Mouse (Mus musculus): ENCODE measurements around the gene Lipc. TPM values are rescaled to one million over a fixed set of nuclear protein-coding genes. Genes with fewer than 3 reads are reported as not detected.

Lipc gene
- polyA plus RNA-seq, 1 experiment: not detected

- Histone ChIP-seq H3K27me3 (replicated peaks) (no peaks in the 10 kb centered on the region), H3K9me3 (no peaks in the 10 kb centered on the region), H3K36me3 (replicated peaks; ENCODE audit: low read length) (peaks cover 3% of the 10 kb centered on the region), H3K4me1 (peaks cover 72% of the 10 kb centered on the region), H3K4me3 (replicated peaks) (no peak overlapping the region)
- no peak for TF ChIP-seq GATA1 (IDR thresholded peaks at IDR 0.05; ENCODE audit: borderline replicate concordance, low read length)
- TF ChIP-seq FLI1 (IDR thresholded peaks at IDR 0.05; ENCODE audit: low read length): no peak
Measured at GRCm38 (mm10) chr9:70921132-70921531, 30.9 kb downstream of the Lipc start.

- Histone ChIP-seq H3K4me1 (peaks cover 70% of the 10 kb centered on the region), H3K4me3 (replicated peaks) (no peak overlapping the region), H3K36me3 (replicated peaks; ENCODE audit: low read length) (no peaks in the 10 kb centered on the region), H3K9me3 (no peaks in the 10 kb centered on the region), H3K27me3 (replicated peaks) (no peaks in the 10 kb centered on the region)
- TF ChIP-seq FLI1 (IDR thresholded peaks at IDR 0.05; ENCODE audit: low read length): no peak
- TF ChIP-seq GATA1 (IDR thresholded peaks at IDR 0.05; ENCODE audit: borderline replicate concordance, low read length): no peak
Measured at GRCm38 (mm10) chr9:70919271-70919670, 32.8 kb downstream of the Lipc start.

GRCm38 (mm10) chr9:70916516-70916915 is 35.5 kb downstream of the Lipc start:
- Histone ChIP-seq H3K4me1 (peaks cover 64% of the 10 kb centered on the region), H3K27me3 (replicated peaks) (peaks cover 4% of the 10 kb centered on the region), H3K4me3 (replicated peaks) (no peak overlapping the region), H3K36me3 (replicated peaks; ENCODE audit: low read length) (no peaks in the 10 kb centered on the region), H3K9me3 (no peaks in the 10 kb centered on the region)
- TF ChIP-seq FLI1 (IDR thresholded peaks at IDR 0.05; ENCODE audit: low read length): no peak
- TF ChIP-seq GATA1 (IDR thresholded peaks at IDR 0.05; ENCODE audit: borderline replicate concordance, low read length): no peak

DNA sequence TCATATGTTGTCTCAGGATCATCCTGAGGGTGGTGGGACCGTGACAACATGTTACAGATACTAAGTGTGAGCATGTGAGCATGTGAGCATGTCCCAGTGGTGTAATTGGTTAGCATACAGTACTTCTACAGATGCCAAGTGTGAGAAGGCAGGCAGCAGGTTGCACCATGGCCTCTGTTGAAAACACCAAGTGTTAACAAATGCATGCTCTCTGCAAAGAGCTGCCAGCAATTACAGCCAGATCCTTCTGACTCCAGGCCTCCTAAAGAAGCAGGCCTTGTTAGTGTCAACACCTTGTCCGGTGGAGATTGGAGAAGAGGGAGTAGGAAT is 36.7 kb downstream of the Lipc start:
- Histone ChIP-seq H3K4me1 (peaks cover 61% of the 10 kb centered on the region), H3K9me3 (peaks cover 4% of the 10 kb centered on the region; the same call in 1 of the 2 replicates), H3K27me3 (replicated peaks) (peaks cover 11% of the 10 kb centered on the region), H3K4me3 (replicated peaks) (no peak overlapping the region), H3K36me3 (replicated peaks; ENCODE audit: low read length) (no peaks in the 10 kb centered on the region)
- TF ChIP-seq GATA1 (IDR thresholded peaks at IDR 0.05; ENCODE audit: borderline replicate concordance, low read length) (no peak), FLI1 (IDR thresholded peaks at IDR 0.05; ENCODE audit: low read length) (no peak)

- TF ChIP-seq GATA1 (IDR thresholded peaks at IDR 0.05; ENCODE audit: borderline replicate concordance, low read length) (no peak), FLI1 (IDR thresholded peaks at IDR 0.05; ENCODE audit: low read length) (no peak)
- peaks cover 59% of the 10 kb centered on the region for H3K4me1 ChIP-seq
Measured at GRCm38 (mm10) chr9:70914659-70915355, 37.2 kb downstream of the Lipc start.

DNA sequence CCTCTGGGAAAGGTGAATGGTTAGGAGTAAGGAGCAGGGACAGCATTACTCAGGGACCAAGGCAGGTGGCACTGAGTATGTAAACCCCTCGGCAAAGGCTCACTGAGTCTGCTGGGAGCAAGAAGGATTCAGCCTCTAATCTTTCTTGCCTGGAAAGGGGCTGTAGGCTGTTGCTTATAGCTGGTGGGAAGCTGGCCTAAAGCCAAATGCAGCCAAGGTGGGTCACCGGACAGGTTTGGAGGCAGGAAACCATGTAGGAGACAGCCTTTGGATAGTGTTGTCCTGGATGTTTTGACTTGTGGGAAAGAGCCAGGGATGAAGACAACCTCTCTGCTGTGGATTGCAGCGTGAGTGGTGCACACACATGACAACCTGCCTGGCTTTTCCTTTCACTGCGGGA is 40.9 kb downstream of the Lipc start:
- no peak for TF ChIP-seq GATA1 (IDR thresholded peaks at IDR 0.05; ENCODE audit: borderline replicate concordance, low read length)
- TF ChIP-seq FLI1 (IDR thresholded peaks at IDR 0.05; ENCODE audit: low read length): no peak
- no peak overlapping the region for H3K4me3 ChIP-seq (replicated peaks)
- H3K27me3 ChIP-seq (replicated peaks): peaks cover 13% of the 10 kb centered on the region
- H3K36me3 ChIP-seq (replicated peaks; ENCODE audit: low read length): no peaks in the 10 kb centered on the region
- peaks cover 4% of the 10 kb centered on the region; the same call in 1 of the 2 replicates for H3K9me3 ChIP-seq
- H3K4me1 ChIP-seq: peaks cover 45% of the 10 kb centered on the region

More at GRCm38 (mm10) chr9:70914659-70915355, 37.2 kb downstream of the Lipc start:
- Histone ChIP-seq H3K36me3 (replicated peaks; ENCODE audit: low read length) (no peaks in the 10 kb centered on the region), H3K4me3 (replicated peaks) (no peak overlapping the region), H3K9me3 (peaks cover 4% of the 10 kb centered on the region; the same call in 1 of the 2 replicates), H3K27me3 (replicated peaks) (peaks cover 13% of the 10 kb centered on the region)

- Histone ChIP-seq H3K36me3 (replicated peaks; ENCODE audit: low read length) (no peaks in the 10 kb centered on the region), H3K4me3 (replicated peaks) (no peak overlapping the region), H3K9me3 (peaks cover 4% of the 10 kb centered on the region; the same call in 1 of the 2 replicates), H3K4me1 (peaks cover 39% of the 10 kb centered on the region), H3K27me3 (replicated peaks) (peaks cover 13% of the 10 kb centered on the region)
- TF ChIP-seq GATA1 (IDR thresholded peaks at IDR 0.05; ENCODE audit: borderline replicate concordance, low read length): no peak
- TF ChIP-seq FLI1 (IDR thresholded peaks at IDR 0.05; ENCODE audit: low read length): no peak
Measured at GRCm38 (mm10) chr9:70910351-70910750, 41.7 kb downstream of the Lipc start.

GRCm38 (mm10) chr9:70902821-70903730 is 49.0 kb downstream of the Lipc start:
- TF ChIP-seq GATA1 (IDR thresholded peaks at IDR 0.05; ENCODE audit: borderline replicate concordance, low read length) (no peak), FLI1 (IDR thresholded peaks at IDR 0.05; ENCODE audit: low read length) (no peak)
- Histone ChIP-seq H3K27me3 (replicated peaks) (no peaks in the 10 kb centered on the region), H3K9me3 (no peaks in the 10 kb centered on the region), H3K4me3 (replicated peaks) (no peak overlapping the region), H3K4me1 (peaks cover 21% of the 10 kb centered on the region), H3K36me3 (replicated peaks; ENCODE audit: low read length) (peaks cover 3% of the 10 kb centered on the region)

- Histone ChIP-seq H3K27me3 (replicated peaks) (no peaks in the 10 kb centered on the region), H3K4me1 (peaks cover 78% of the 10 kb centered on the region), H3K9me3 (no peaks in the 10 kb centered on the region), H3K4me3 (replicated peaks) (no peak overlapping the region), H3K36me3 (replicated peaks; ENCODE audit: low read length) (peaks cover 2% of the 10 kb centered on the region)
- TF ChIP-seq FLI1 (IDR thresholded peaks at IDR 0.05; ENCODE audit: low read length) (no peak), GATA1 (IDR thresholded peaks at IDR 0.05; ENCODE audit: borderline replicate concordance, low read length) (no peak)
Measured at GRCm38 (mm10) chr9:70894201-70894600, 57.8 kb downstream of the Lipc start.

- Histone ChIP-seq H3K36me3 (replicated peaks; ENCODE audit: low read length) (peaks cover 2% of the 10 kb centered on the region), H3K27me3 (replicated peaks) (no peaks in the 10 kb centered on the region), H3K9me3 (no peaks in the 10 kb centered on the region), H3K4me3 (replicated peaks) (no peak overlapping the region), H3K4me1 (peaks cover 85% of the 10 kb centered on the region)
- TF ChIP-seq FLI1 (IDR thresholded peaks at IDR 0.05; ENCODE audit: low read length) (no peak), GATA1 (IDR thresholded peaks at IDR 0.05; ENCODE audit: borderline replicate concordance, low read length) (no peak)
Measured at GRCm38 (mm10) chr9:70893526-70893925, 58.5 kb downstream of the Lipc start.

All from megakaryocyte, embryonic 14.5 days (primary cell).